Mouse (Mus musculus) MEL (cell line): Measurements from ENCODE around the gene Snd1.

Experiments
- CTCF ChIP-seq, 3 experiments: IDR thresholded peaks in 2 of 3; conservative IDR thresholded peaks in 1 of 3; 2 replicates each; pipeline ENCODE4 v1.5.1; 2011 to 2012; ENCODE audit warnings: low read length in 3 of 3, low read depth in 2 of 3, mild to moderate bottlenecking in 2 of 3, improper control_type of control experiment in 1 of 3, inconsistent platforms in 1 of 3, mixed read lengths in 1 of 3, moderate library complexity in 1 of 3; ENCODE audit not compliant: control insufficient read depth in 1 of 3, insufficient read depth in 1 of 3, poor library complexity in 1 of 3, severe bottlenecking in 1 of 3
- ELF1 ChIP-seq: IDR thresholded peaks from 2 replicates; pipeline ENCODE4 v1.6.1; 2014; ENCODE audit warnings: low read depth, mild to moderate bottlenecking, inconsistent platforms, low read length, improper control_type of control experiment, moderate library complexity

GRCm38 (mm10) chr6:28685052-28685451 is 210.1 kb downstream of the Snd1 start:
- TF ChIP-seq CTCF (IDR thresholded peaks at IDR 0.05 in 2 of 3, conservative IDR thresholded peaks at IDR 0.05 in 1 of 3; ENCODE audit: control insufficient read depth in 1 of 3, insufficient read depth in 1 of 3, low read depth in 2 of 3, low read length in 3 of 3, poor library complexity in 1 of 3, severe bottlenecking in 1 of 3) (no peak), ELF1 (no peak)
